Mouse (Mus musculus) forebrain, embryonic 14.5 days (tissue): Measurements from ENCODE around the gene Ovol2. TPM values are rescaled to one million over a fixed set of nuclear protein-coding genes. Genes with fewer than 3 reads are reported as not detected.
A peak's percentile ranks its signal among the peaks of the same experiment; 100 is the strongest.
"Not testable (repeated sequence)": the region's sequence is repeated elsewhere in the genome, so short reads cannot be mapped to it uniquely, and the experiment has no call there.

Experiments
- ATAC-seq: fragments of 200-750 bp; cut with Nextera tagmentation; 2 replicates; pipeline ENCODE4 v1.8.0; 2017; ENCODE audit warnings: mild to moderate bottlenecking, moderate library complexity
- DNase-seq: peaks from one replicate; pipeline ENCODE4 v3.0.0-alpha.2; 2015; ENCODE audit warnings: low spot score
- H3K27ac ChIP-seq: fragments of 300-500 bp; sonication (generic); 2 replicates; pipeline ENCODE4 v1.5.1; 2014; ENCODE audit warnings: low read depth, mild to moderate bottlenecking, control low read depth, low read length, moderate library complexity
- H3K27me3 ChIP-seq: fragments of 300-500 bp; sonication (generic); replicated peaks from 2 replicates; pipeline ENCODE4 v1.6.1; 2014; ENCODE audit warnings: low read length, control low read depth, mixed read lengths; ENCODE audit not compliant: control insufficient read depth, insufficient read depth
- H3K36me3 ChIP-seq: fragments of 300-500 bp; sonication (generic); 2 replicates; pipeline ENCODE4 v1.6.1; 2014; ENCODE audit warnings: low read length, control low read depth; ENCODE audit not compliant: control insufficient read depth, insufficient read depth
- H3K4me1 ChIP-seq: fragments of 300-500 bp; sonication (generic); 2 replicates; pipeline ENCODE4 v1.6.1; 2014; ENCODE audit warnings: antibody characterized with exemption, low read length, control low read depth; ENCODE audit not compliant: control insufficient read depth, insufficient read depth
- H3K4me2 ChIP-seq: fragments of 300-500 bp; sonication (generic); 2 replicates; pipeline ENCODE4 v1.6.1; 2014; ENCODE audit warnings: mild to moderate bottlenecking, control low read depth, low read length
- H3K4me3 ChIP-seq: fragments of 300-500 bp; sonication (generic); 2 replicates; pipeline ENCODE4 v1.5.1; 2014; ENCODE audit warnings: low read depth, low read length, control low read depth
- H3K9ac ChIP-seq: fragments of 300-500 bp; sonication (generic); 2 replicates; pipeline ENCODE4 v1.6.1; 2014; ENCODE audit warnings: mild to moderate bottlenecking, low read length, control low read depth, moderate library complexity
- H3K9me3 ChIP-seq: fragments of 300-500 bp; sonication (generic); replicated peaks from 2 replicates; pipeline ENCODE4 v1.6.1; 2016; ENCODE audit warnings: low read length, control low read depth, mixed read lengths; ENCODE audit not compliant: control insufficient read depth
- WGBS: fragments of 180-500 bp; shearing (Covaris S2); extraction: QIAGEN DNeasy Blood & Tissue Kit; methylation state at CpG from one replicate; pipeline ENCODE4 v1.1.7; 2014; 5-methylcytosine and 5-hydroxymethylcytosine counted together
- polyA plus RNA-seq: library from polyadenylated mRNA; unstranded; fragments of >200 nt; fragmentation: Nextera tagmentation; extraction: Ambion mirVana; gene quantifications from 2 replicates; pipeline ENCODE4 v1.2.1, GENCODE M21; 2014

Ovol2 gene
- polyA plus RNA-seq, 1 experiment from 2014 or later: not detected

GRCm38 (mm10) chr2:144368400-144369019 lies 36.6 kb upstream of the Ovol2 start, which contains the start of the genes Kat14 and Pet117:
Gene Kat14, plus strand, starts transcription at chr2:144368983.
Gene Pet117, plus strand, starts transcription at chr2:144368996.
- Histone ChIP-seq H3K27ac (peak within 1 kb of the TSS; percentile 86), H3K4me3 (peak within 1 kb of the TSS; percentile 88), H3K9me3 (no peaks in the 10 kb centered on the region), H3K9ac (peak within 1 kb of the TSS; percentile 92), H3K4me2 (peak within 1 kb of the TSS; percentile 80), H3K27me3 (no peaks in the 10 kb centered on the region), H3K4me1 (peaks cover 9% of the 10 kb centered on the region; the same call in 1 of the 2 replicates), H3K36me3 (peaks cover 6% of the 10 kb centered on the region)
- WGBS: 10% methylated on average over 33 of the region's 38 CpGs
- ATAC-seq: peak; percentile 97
- peak; percentile 97 for DNase-seq

GRCm38 (mm10) chr2:144352843-144353242 lies 20.9 kb upstream of the Ovol2 start:
- no peak overlapping the region for H3K4me3 ChIP-seq
- H3K36me3 ChIP-seq: no peaks in the 10 kb centered on the region
- H3K27me3 ChIP-seq: no peaks in the 10 kb centered on the region
- no peaks in the 10 kb centered on the region for H3K4me1 ChIP-seq
- H3K4me2 ChIP-seq: no peak overlapping the region
- 92% methylated on average over 11 of the region's 11 CpGs for WGBS
- no peak overlapping the region for H3K9ac ChIP-seq
- H3K9me3 ChIP-seq: no peaks in the 10 kb centered on the region
- no peak for ATAC-seq
- H3K27ac ChIP-seq: no peak overlapping the region
- DNase-seq: no peak

- 73% methylated on average over 3 of the region's 3 CpGs for WGBS
- no peak for ATAC-seq
- Histone ChIP-seq H3K27ac (no peak overlapping the region), H3K27me3 (no peaks in the 10 kb centered on the region), H3K9me3 (no peaks in the 10 kb centered on the region), H3K4me1 (no peaks in the 10 kb centered on the region), H3K4me2 (no peak overlapping the region), H3K4me3 (no peak overlapping the region), H3K36me3 (no peaks in the 10 kb centered on the region), H3K9ac (no peak overlapping the region)
- DNase-seq: no peak
These were observed 16.6 kb upstream of the Ovol2 start for GRCm38 (mm10) chr2:144348525-144348924.

DNA sequence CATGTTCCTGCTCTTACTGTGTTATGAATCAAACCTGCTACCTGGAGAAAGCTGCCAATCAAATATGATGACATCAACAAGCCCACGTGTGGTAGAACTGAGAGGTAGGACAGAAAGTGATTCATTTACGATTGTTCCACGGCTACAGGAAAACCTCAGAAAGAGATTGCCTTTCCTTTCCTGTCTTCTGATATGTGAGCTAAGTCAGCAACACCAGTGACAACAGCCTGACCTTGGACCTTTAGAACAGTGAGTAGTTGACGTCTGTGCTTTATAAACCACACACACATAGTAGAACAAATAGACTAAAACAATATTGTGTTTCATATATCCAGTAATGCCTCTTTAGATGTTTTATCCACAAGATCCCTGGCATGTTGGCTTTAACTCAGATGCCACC lies 11.2 kb upstream of the Ovol2 start:
- ATAC-seq (no peak), DNase-seq (no peak)
- H3K9me3 ChIP-seq: no peaks in the 10 kb centered on the region
- H3K9ac ChIP-seq: no peak overlapping the region
- H3K4me1 ChIP-seq: no peaks in the 10 kb centered on the region
- no peaks in the 10 kb centered on the region for H3K36me3 ChIP-seq
- no peak overlapping the region for H3K27ac ChIP-seq
- H3K4me2 ChIP-seq: no peak overlapping the region
- no peak overlapping the region for H3K4me3 ChIP-seq
- WGBS: 86% methylated on average over 4 of the region's 4 CpGs
- H3K27me3 ChIP-seq: no peaks in the 10 kb centered on the region

- not testable (repeated sequence) for H3K4me1 ChIP-seq, H3K9ac ChIP-seq, DNase-seq, H3K27ac ChIP-seq, H3K4me2 ChIP-seq, H3K9me3 ChIP-seq, H3K36me3 ChIP-seq, ATAC-seq, H3K4me3 ChIP-seq
- H3K27me3 ChIP-seq: peaks cover 21% of the 10 kb centered on the region
- WGBS: 78% methylated on average over 6 of the region's 6 CpGs
These were observed 6.2 kb upstream of the Ovol2 start for GRCm38 (mm10) chr2:144338149-144338548.

DNA sequence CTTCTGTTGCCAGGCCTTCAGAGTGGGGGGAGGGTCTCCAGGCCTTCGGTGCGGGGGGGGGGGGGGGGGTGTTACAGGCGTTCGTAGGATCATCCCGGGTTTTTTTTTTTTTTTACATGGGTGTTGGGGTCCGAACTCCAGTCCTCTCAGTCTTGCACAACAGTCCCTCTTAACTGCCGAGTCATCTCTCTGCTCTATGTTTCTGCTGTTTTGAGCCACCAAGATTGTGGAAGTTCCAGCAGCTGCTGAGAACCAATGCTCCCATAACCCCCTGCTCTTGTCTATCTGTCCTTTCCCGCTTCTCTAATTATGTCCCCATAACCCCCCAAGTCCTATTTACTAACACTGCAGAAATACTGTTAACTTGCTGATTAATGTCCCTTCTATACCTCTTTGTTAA lies 5.8 kb upstream of the Ovol2 start:
- no peak overlapping the region for H3K4me3 ChIP-seq
- H3K4me2 ChIP-seq: no peak overlapping the region
- 80% methylated on average over 8 of the region's 8 CpGs for WGBS
- no peaks in the 10 kb centered on the region for H3K9me3 ChIP-seq
- ATAC-seq (no peak), DNase-seq (no peak)
- peaks cover 1% of the 10 kb centered on the region; the same call in 1 of the 2 replicates for H3K4me1 ChIP-seq
- H3K36me3 ChIP-seq: no peaks in the 10 kb centered on the region
- peaks cover 24% of the 10 kb centered on the region for H3K27me3 ChIP-seq
- no peak overlapping the region for H3K9ac ChIP-seq
- H3K27ac ChIP-seq: no peak overlapping the region

- no peaks in the 10 kb centered on the region for H3K9me3 ChIP-seq
- no peak overlapping the region for H3K27ac ChIP-seq
- DNase-seq (no peak), ATAC-seq (no peak)
- H3K4me1 ChIP-seq: peaks cover 3% of the 10 kb centered on the region; the same call in 1 of the 2 replicates
- no peak overlapping the region for H3K4me2 ChIP-seq
- no peak overlapping the region for H3K4me3 ChIP-seq
- H3K36me3 ChIP-seq: no peaks in the 10 kb centered on the region
- 72% methylated on average over 3 of the region's 3 CpGs for WGBS
- peaks cover 26% of the 10 kb centered on the region for H3K27me3 ChIP-seq
- no peak overlapping the region for H3K9ac ChIP-seq
These were observed 5.3 kb upstream of the Ovol2 start for GRCm38 (mm10) chr2:144337230-144337629.

- no peak overlapping the region for H3K9ac ChIP-seq
- no peaks in the 10 kb centered on the region for H3K36me3 ChIP-seq
- no peak for DNase-seq
- no peak overlapping the region for H3K27ac ChIP-seq
- H3K4me2 ChIP-seq: peak overlapping the region; percentile 43
- peaks cover 16% of the 10 kb centered on the region for H3K4me1 ChIP-seq
- ATAC-seq: no peak
- H3K9me3 ChIP-seq: no peaks in the 10 kb centered on the region
- peaks cover 57% of the 10 kb centered on the region for H3K27me3 ChIP-seq
- peak overlapping the region; percentile 16; the same call in 1 of the 2 replicates for H3K4me3 ChIP-seq
- WGBS: 7% methylated on average over 28 of the region's 28 CpGs
These were observed 1.3 kb upstream of the Ovol2 start for GRCm38 (mm10) chr2:144333138-144333842.

DNA sequence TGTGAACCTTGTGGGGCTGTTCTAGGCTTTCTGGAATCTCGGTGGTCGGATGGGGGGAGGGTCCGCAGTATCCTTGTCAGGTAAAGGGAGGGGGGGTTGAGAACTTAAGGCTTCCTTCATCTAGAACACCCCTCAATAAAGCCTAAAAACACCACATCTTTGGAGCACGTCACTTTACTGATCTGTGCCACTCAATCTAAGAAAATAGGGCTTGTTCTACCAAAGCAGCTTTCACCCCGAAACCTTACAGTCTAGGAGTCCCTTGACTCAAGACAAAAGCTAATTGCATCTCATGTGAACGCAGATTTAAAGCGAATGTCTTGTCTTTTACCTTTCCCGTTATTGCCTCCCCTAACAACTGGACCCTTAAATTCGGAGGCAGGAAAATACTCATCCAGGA lies 540 bp upstream of the Ovol2 start:
- peaks cover 16% of the 10 kb centered on the region for H3K4me1 ChIP-seq
- H3K4me2 ChIP-seq: peak overlapping the region; percentile 43; the same call in 1 of the 2 replicates
- no peaks in the 10 kb centered on the region for H3K9me3 ChIP-seq
- no peak for ATAC-seq
- no peak overlapping the region for H3K27ac ChIP-seq
- peak; percentile 11 for DNase-seq
- H3K27me3 ChIP-seq: peaks cover 63% of the 10 kb centered on the region
- H3K4me3 ChIP-seq: peak overlapping the region; percentile 46; the same call in 1 of the 2 replicates
- H3K9ac ChIP-seq: no peak overlapping the region
- WGBS: 6% methylated on average over 9 of the region's 9 CpGs
- no peaks in the 10 kb centered on the region for H3K36me3 ChIP-seq
